Mouse (Mus musculus): ENCODE data around the gene Lrmda. TPM values are rescaled to one million over a fixed set of nuclear protein-coding genes. Genes with fewer than 3 reads are reported as not detected.
A peak's percentile ranks its signal among the peaks of the same experiment; 100 is the strongest.

The Lrmda gene
- polyA plus RNA-seq, 1 experiment: 0.65 TPM

DNA sequence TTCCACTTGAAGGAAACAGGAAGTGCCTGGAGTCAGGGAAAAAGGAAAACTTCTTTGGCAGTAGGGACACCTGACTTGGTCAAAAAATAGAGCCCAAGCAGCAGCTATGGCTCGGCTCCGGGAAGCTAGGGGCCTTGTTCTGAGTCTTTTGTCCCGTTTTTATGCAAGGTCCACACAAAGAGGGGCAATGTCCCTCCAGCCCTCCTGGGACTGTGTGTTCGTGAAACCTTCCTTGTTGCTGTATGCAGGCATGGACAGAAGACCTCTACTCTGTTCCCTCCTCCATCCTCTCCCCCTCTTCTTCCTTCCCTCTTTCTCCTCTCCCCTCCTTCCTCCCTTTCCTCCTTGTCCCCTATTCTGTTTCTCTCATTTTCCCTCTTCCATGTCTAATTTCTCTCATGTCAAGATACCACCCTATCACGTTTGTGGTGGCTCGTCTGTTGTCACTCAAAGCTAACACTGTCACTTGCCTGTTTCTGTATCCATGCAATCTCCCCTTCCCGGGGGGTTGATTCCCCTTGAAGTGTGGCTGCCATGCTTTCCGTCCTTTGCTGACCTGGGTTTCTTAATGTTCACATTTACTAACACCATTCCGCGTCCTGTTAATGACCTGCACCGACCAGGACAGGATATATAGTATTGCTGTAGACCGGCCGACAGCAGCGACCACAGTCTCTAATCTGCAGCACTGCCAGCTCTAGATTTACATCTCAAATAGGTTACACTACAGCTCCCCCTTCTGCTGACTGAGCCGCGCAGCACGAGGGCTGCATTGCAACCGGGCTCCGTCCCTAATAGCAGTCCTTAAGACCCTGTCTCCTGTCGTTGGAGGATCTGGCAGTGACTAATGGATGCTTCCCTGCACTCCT, 788.4 kb downstream of the Lrmda start:
- no peak overlapping the region for H3K27ac ChIP-seq (ENCODE audit: insufficient read depth, low read length)
- no peaks in the 10 kb centered on the region for H3K4me1 ChIP-seq (ENCODE audit: control insufficient read depth, insufficient read depth, low read length)
- TF ChIP-seq CTCF (IDR thresholded peaks at IDR 0.05; ENCODE audit: extremely low read depth, insufficient read depth, low read length): peak; percentile 77
- TF ChIP-seq POLR2A (IDR thresholded peaks at IDR 0.05; ENCODE audit: extremely low read depth, insufficient read depth, low read length): no peak
- no peak overlapping the region for H3K4me3 ChIP-seq (ENCODE audit: insufficient read depth, low read length)

DNA sequence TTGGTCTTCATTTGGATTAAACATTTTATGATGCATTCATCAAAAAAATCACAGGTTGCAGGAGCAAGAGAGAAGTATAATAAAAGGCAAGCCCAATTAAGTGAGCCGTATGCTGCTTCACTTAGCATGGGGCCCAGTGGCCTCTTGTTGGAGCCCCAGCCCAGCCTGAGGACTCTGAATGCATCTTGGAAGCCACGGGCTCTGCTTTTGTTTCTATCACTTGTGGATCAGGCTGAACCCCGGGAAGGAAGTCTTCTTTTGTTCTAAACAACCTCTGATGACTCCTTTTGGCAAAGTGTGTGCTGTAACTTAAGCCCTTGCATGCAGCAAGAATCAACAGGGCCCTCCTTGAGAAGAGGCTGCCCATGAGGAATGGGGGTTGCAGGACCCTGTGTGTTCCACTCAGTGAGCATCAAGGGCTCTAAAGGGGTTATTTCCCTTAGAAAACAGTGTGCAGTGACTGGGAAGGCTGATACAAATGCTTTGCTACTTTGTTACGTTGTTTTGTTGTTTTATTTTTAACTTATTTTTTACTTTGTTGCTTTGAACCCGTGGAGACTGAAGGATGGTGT, 789.2 kb downstream of the Lrmda start:
- no peaks in the 10 kb centered on the region for H3K4me1 ChIP-seq (ENCODE audit: control insufficient read depth, insufficient read depth, low read length)
- TF ChIP-seq CTCF (IDR thresholded peaks at IDR 0.05; ENCODE audit: extremely low read depth, insufficient read depth, low read length): no peak
- no peak for TF ChIP-seq POLR2A (IDR thresholded peaks at IDR 0.05; ENCODE audit: extremely low read depth, insufficient read depth, low read length)
- no peak overlapping the region for H3K27ac ChIP-seq (ENCODE audit: insufficient read depth, low read length)

DNA sequence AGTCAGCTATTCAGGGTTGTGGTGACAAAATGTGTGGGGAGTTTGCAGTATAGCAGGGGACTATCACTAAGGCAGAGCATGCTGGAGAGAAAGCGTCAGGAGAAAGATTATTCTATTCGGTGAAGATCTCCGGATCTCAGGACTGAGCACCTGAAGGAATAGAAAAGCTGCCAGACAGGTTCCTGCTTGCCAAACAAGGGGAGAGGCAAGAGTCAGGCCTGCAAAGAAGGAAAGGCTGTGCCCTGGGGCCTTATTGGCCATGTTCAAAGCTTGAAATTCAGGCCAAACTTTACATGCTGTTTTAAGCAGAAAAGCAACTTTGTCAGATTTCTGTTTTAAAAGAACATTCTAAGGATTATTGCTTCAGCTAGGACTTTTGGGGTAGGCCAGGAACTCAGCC, 789.7 kb downstream of the Lrmda start:
- H3K4me1 ChIP-seq (ENCODE audit: control insufficient read depth, insufficient read depth, low read length): no peaks in the 10 kb centered on the region
- H3K27ac ChIP-seq (ENCODE audit: insufficient read depth, low read length): no peak overlapping the region
- no peak for TF ChIP-seq CTCF (IDR thresholded peaks at IDR 0.05; ENCODE audit: extremely low read depth, insufficient read depth, low read length)
- TF ChIP-seq POLR2A (IDR thresholded peaks at IDR 0.05; ENCODE audit: extremely low read depth, insufficient read depth, low read length): no peak
- H3K4me3 ChIP-seq (ENCODE audit: insufficient read depth, low read length): no peak overlapping the region

More for the DNA sequence above, 789.2 kb downstream of the Lrmda start:
- no peak overlapping the region for H3K4me3 ChIP-seq (ENCODE audit: insufficient read depth, low read length)

DNA sequence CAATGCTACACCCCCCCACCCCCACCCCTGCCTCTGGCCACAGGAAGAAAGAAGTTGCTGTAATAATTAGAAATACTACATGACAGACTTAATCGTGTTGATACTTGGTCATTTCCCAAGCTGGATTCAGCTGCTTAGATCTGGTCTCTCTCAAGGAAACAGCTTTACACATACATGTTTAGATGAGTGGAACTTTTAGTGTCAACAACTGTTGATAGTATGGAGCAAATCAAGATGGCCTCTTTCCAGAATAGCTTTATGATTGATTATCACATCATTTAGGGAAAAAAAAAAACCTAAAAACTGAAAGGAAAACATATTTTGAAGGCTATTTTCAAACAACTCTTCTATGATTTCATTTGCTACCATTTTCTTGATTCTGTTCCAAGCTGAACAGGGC, 791.0 kb downstream of the Lrmda start:
- no peak overlapping the region for H3K4me3 ChIP-seq (ENCODE audit: insufficient read depth, low read length)

DNA sequence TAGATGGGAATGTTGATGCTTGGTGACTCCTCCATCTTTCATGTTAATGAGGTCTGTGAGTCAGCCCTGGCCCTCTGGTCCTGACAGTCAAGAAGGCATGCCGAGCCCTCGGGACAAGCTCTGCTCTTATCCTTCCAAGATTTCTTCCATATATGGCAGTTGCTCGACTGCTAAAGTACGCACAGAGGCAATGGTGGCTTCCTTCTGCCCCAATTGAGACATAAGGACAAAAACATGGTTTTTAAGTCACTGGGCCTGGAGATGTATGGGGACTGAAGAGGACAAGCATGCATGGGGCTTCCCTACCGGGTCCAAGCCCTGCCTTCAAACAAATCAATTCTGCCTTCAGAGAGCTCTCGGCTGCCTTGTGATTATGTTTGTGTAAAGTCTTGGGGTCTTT, 793.3 kb downstream of the Lrmda start:
- Histone ChIP-seq H3K27ac (ENCODE audit: insufficient read depth, low read length) (no peak overlapping the region), H3K4me1 (ENCODE audit: control insufficient read depth, insufficient read depth, low read length) (no peaks in the 10 kb centered on the region), H3K4me3 (ENCODE audit: insufficient read depth, low read length) (no peak overlapping the region)
- TF ChIP-seq POLR2A (IDR thresholded peaks at IDR 0.05; ENCODE audit: extremely low read depth, insufficient read depth, low read length) (no peak), CTCF (IDR thresholded peaks at IDR 0.05; ENCODE audit: extremely low read depth, insufficient read depth, low read length) (no peak)

More for the DNA sequence above, 791.0 kb downstream of the Lrmda start:
- no peaks in the 10 kb centered on the region for H3K4me1 ChIP-seq (ENCODE audit: control insufficient read depth, insufficient read depth, low read length)
- no peak overlapping the region for H3K27ac ChIP-seq (ENCODE audit: insufficient read depth, low read length)
- no peak for TF ChIP-seq CTCF (IDR thresholded peaks at IDR 0.05; ENCODE audit: extremely low read depth, insufficient read depth, low read length)
- no peak for TF ChIP-seq POLR2A (IDR thresholded peaks at IDR 0.05; ENCODE audit: extremely low read depth, insufficient read depth, low read length)

DNA sequence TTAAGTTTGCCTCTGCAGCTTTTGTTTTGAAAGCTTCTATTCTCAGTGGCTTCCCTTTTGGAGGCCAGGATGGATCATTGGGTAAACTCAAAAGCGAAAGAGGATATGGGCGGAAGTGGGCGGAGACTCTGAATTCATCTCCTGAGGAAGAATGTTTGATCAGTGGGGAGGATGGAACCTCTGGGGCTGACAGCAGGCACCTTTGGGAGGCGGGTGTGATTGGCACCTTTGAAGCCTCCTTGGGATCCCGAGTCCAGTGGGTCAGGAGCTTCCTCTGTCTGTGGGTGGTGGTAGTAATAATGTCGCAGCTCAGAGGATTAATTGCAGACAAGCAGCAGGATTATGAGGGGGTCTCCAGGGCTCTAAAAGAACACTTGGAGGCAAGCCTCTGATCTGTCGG, 793.9 kb downstream of the Lrmda start:
- TF ChIP-seq CTCF (IDR thresholded peaks at IDR 0.05; ENCODE audit: extremely low read depth, insufficient read depth, low read length) (no peak), POLR2A (IDR thresholded peaks at IDR 0.05; ENCODE audit: extremely low read depth, insufficient read depth, low read length) (no peak)
- no peaks in the 10 kb centered on the region for H3K4me1 ChIP-seq (ENCODE audit: control insufficient read depth, insufficient read depth, low read length)

DNA sequence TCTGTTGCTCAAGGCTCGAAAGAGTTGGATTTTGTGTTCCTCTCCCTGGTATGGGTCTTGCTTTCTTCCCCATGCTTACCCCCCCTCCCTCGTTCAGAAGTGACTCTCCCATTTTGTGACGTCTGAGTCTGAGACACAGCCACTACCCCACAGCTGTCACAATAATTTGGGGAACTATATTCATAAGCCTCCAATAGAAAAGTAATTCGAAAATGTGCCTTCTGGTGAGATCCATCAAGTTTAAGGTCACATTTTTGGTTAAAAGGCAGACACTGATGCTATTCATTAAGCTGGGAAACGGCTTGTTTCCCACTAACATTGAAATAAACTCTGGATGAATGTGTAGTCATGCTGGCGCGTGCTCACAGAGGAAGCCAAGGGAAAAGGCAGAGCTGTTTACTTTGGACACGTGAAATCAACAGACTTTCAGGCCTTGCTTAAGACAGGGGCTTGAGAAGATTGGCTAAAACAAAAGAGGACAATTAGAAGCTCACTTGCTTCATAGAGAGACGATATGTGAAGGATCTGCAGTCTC, 795.4 kb downstream of the Lrmda start:
- Histone ChIP-seq H3K4me3 (ENCODE audit: insufficient read depth, low read length) (no peak overlapping the region), H3K4me1 (ENCODE audit: control insufficient read depth, insufficient read depth, low read length) (no peaks in the 10 kb centered on the region), H3K27ac (ENCODE audit: insufficient read depth, low read length) (no peak overlapping the region)
- TF ChIP-seq POLR2A (IDR thresholded peaks at IDR 0.05; ENCODE audit: extremely low read depth, insufficient read depth, low read length) (no peak), CTCF (IDR thresholded peaks at IDR 0.05; ENCODE audit: extremely low read depth, insufficient read depth, low read length) (no peak)

More for the DNA sequence above, 793.9 kb downstream of the Lrmda start:
- Histone ChIP-seq H3K27ac (ENCODE audit: insufficient read depth, low read length) (no peak overlapping the region), H3K4me3 (ENCODE audit: insufficient read depth, low read length) (no peak overlapping the region)

DNA sequence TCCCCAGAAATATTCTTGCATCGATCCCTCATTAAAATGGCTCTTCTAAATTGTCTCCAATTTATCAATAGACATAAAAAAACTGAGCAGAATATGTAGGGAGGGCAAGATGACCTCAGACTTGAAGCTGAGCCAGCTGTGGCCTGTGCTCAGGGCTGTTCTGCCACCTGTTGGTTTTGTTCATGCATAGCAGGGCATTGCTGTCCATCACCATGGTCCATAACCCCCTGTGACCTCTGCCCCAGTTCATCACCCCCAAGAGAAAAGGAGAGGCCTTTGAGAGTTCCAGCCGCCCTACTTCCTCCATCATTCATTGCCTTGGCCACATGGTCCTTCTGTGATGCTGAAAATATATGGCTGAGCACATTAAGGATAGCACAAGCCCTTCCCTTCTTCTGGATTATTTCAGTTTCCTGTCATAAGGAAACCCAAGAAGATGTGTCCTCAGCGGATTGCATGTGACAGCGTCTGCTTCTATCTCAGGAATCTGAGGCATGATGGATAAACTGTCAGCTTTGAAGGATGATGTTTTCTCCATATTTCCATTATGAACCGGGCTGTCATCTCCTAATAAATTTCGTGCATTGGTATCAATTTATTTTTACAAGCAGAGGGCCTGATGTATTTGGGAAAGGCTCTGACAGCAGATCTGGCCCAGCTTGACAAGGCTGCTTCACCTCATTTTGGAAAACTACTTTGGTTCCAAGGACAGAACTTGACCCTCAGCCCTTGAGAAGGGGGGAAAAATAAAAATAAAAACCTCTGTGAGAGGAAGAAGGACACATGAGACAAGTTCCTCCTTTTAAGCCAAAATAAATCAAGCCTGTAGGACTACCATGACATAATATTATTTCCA, 798.1 kb downstream of the Lrmda start:
- TF ChIP-seq POLR2A (IDR thresholded peaks at IDR 0.05; ENCODE audit: extremely low read depth, insufficient read depth, low read length) (no peak), CTCF (IDR thresholded peaks at IDR 0.05; ENCODE audit: extremely low read depth, insufficient read depth, low read length) (0 out of 2 replicates have a peak, but pooled peaks have one; percentile 10)
- H3K4me3 ChIP-seq (ENCODE audit: insufficient read depth, low read length): no peak overlapping the region
- H3K27ac ChIP-seq (ENCODE audit: insufficient read depth, low read length): no peak overlapping the region
- no peaks in the 10 kb centered on the region for H3K4me1 ChIP-seq (ENCODE audit: control insufficient read depth, insufficient read depth, low read length)

DNA sequence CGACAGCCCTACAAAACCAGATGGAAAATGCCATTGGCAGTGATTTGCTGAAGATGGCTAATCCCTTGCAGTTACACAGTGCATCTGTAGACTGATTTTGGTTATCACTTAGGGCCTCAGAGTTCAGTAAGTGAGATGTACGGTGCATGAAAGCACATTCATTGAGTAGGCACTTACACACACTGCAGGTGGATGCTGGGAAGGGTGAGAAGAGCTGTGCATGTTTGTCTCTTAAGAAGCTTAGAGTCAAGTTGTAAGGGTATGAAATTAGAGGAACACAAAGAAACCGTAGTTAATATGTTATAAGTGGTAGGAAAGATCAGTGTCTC, 798.7 kb downstream of the Lrmda start:
- Histone ChIP-seq H3K4me3 (ENCODE audit: insufficient read depth, low read length) (no peak overlapping the region), H3K4me1 (ENCODE audit: control insufficient read depth, insufficient read depth, low read length) (no peaks in the 10 kb centered on the region), H3K27ac (ENCODE audit: insufficient read depth, low read length) (no peak overlapping the region)
- TF ChIP-seq CTCF (IDR thresholded peaks at IDR 0.05; ENCODE audit: extremely low read depth, insufficient read depth, low read length) (no peak), POLR2A (IDR thresholded peaks at IDR 0.05; ENCODE audit: extremely low read depth, insufficient read depth, low read length) (no peak)
